Mouse (Mus musculus): ENCODE measurements around the gene Pigo. TPM values are rescaled to one million over a fixed set of nuclear protein-coding genes. Genes with fewer than 3 reads are reported as not detected.
"Not testable (repeated sequence)": the region's sequence is repeated elsewhere in the genome, so short reads cannot be mapped to it uniquely, and the experiment has no call there.

The Pigo gene
- polyA plus RNA-seq, 1 experiment from 2014 or later, result 9.5 TPM

- Histone ChIP-seq H3K27ac (ENCODE audit: low read length) (no peak within 1 kb of the TSS), H3K9me3 (ENCODE audit: low read length) (no peaks in the 10 kb centered on the region), H3K36me3 (ENCODE audit: insufficient read depth, low read length) (no peaks in the 10 kb centered on the region), H3K4me3 (ENCODE audit: low read depth, low read length) (peak within 1 kb of the TSS; percentile 88), H3K9ac (replicated peaks; ENCODE audit: low read depth) (peak within 1 kb of the TSS; percentile 59), H3K4me2 (replicated peaks; ENCODE audit: low read depth, low read length) (peak within 1 kb of the TSS; percentile 78), H3K4me1 (ENCODE audit: insufficient read depth, low read depth, low read length) (no peaks in the 10 kb centered on the region), H3K27me3 (replicated peaks; ENCODE audit: insufficient read depth, low read length) (no peaks in the 10 kb centered on the region)
- TF ChIP-seq CTCF (IDR thresholded peaks at IDR 0.05), result no peak
- TF ChIP-seq EP300 (IDR thresholded peaks at IDR 0.05), result no peak
- peak; percentile 83 for DNase-seq (ENCODE audit: low spot score)
- under 1% methylated on average over 37 of the region's 37 CpGs for WGBS
- ATAC-seq, result peak; percentile 91
Measured at GRCm38 (mm10) chr4:43010161-43011038, 15.2 kb downstream of the Pigo start, which contains the start of gene Fancg. Gene Fancg, minus strand, starts transcription at chr4:43010506.

- no peak overlapping the region for H3K4me3 ChIP-seq (ENCODE audit: low read depth, low read length)
- no peak overlapping the region for H3K4me2 ChIP-seq (replicated peaks; ENCODE audit: low read depth, low read length)
- no peaks in the 10 kb centered on the region; the same call in 1 of the 2 replicates for H3K36me3 ChIP-seq (ENCODE audit: insufficient read depth, low read length)
- no peak for TF ChIP-seq EP300 (IDR thresholded peaks at IDR 0.05)
- TF ChIP-seq CTCF (IDR thresholded peaks at IDR 0.05), result peak; percentile 69
- no peaks in the 10 kb centered on the region for H3K9me3 ChIP-seq (ENCODE audit: low read length)
- H3K27me3 ChIP-seq (replicated peaks; ENCODE audit: insufficient read depth, low read length), result no peaks in the 10 kb centered on the region
- peak; percentile 72 for DNase-seq (ENCODE audit: low spot score)
- ATAC-seq, result no peak
- H3K27ac ChIP-seq (ENCODE audit: low read length), result no peak overlapping the region
- H3K9ac ChIP-seq (replicated peaks; ENCODE audit: low read depth), result no peak overlapping the region
- WGBS, result 47% methylated on average over 2 of the region's 2 CpGs
- H3K4me1 ChIP-seq (ENCODE audit: insufficient read depth, low read depth, low read length), result no peaks in the 10 kb centered on the region
Measured at GRCm38 (mm10) chr4:43005765-43006164, 19.9 kb downstream of the Pigo start.

GRCm38 (mm10) chr4:43004951-43005350 is 20.7 kb downstream of the Pigo start:
- no peak overlapping the region for H3K4me2 ChIP-seq (replicated peaks; ENCODE audit: low read depth, low read length)
- DNase-seq (ENCODE audit: low spot score), result no peak
- no peaks in the 10 kb centered on the region for H3K9me3 ChIP-seq (ENCODE audit: low read length)
- TF ChIP-seq EP300 (IDR thresholded peaks at IDR 0.05), result no peak
- TF ChIP-seq CTCF (IDR thresholded peaks at IDR 0.05), result no peak
- H3K36me3 ChIP-seq (ENCODE audit: insufficient read depth, low read length), result no peaks in the 10 kb centered on the region; the same call in 1 of the 2 replicates
- ATAC-seq, result no peak
- H3K4me1 ChIP-seq (ENCODE audit: insufficient read depth, low read depth, low read length), result no peaks in the 10 kb centered on the region
- no peak overlapping the region for H3K9ac ChIP-seq (replicated peaks; ENCODE audit: low read depth)
- no peaks in the 10 kb centered on the region for H3K27me3 ChIP-seq (replicated peaks; ENCODE audit: insufficient read depth, low read length)
- no peak overlapping the region for H3K4me3 ChIP-seq (ENCODE audit: low read depth, low read length)
- H3K27ac ChIP-seq (ENCODE audit: low read length), result no peak overlapping the region
- WGBS, result 89% methylated on average over 3 of the region's 3 CpGs

- H3K4me3 ChIP-seq (ENCODE audit: low read depth, low read length), result no peak overlapping the region
- no peaks in the 10 kb centered on the region for H3K27me3 ChIP-seq (replicated peaks; ENCODE audit: insufficient read depth, low read length)
- no peaks in the 10 kb centered on the region; the same call in 1 of the 2 replicates for H3K36me3 ChIP-seq (ENCODE audit: insufficient read depth, low read length)
- TF ChIP-seq CTCF (IDR thresholded peaks at IDR 0.05), result no peak
- TF ChIP-seq EP300 (IDR thresholded peaks at IDR 0.05), result no peak
- H3K9me3 ChIP-seq (ENCODE audit: low read length), result no peaks in the 10 kb centered on the region
- no peak overlapping the region for H3K4me2 ChIP-seq (replicated peaks; ENCODE audit: low read depth, low read length)
- peaks cover 10% of the 10 kb centered on the region; the same call in 1 of the 2 replicates for H3K4me1 ChIP-seq (ENCODE audit: insufficient read depth, low read depth, low read length)
- DNase-seq (ENCODE audit: low spot score), result no peak
- H3K27ac ChIP-seq (ENCODE audit: low read length), result no peak overlapping the region
- no peak overlapping the region for H3K9ac ChIP-seq (replicated peaks; ENCODE audit: low read depth)
- no peak for ATAC-seq
- 75% methylated on average over 12 of the region's 12 CpGs for WGBS
Measured at GRCm38 (mm10) chr4:43002756-43003439, 22.7 kb downstream of the Pigo start.

GRCm38 (mm10) chr4:43001272-43001671 is 24.3 kb downstream of the Pigo start:
- Histone ChIP-seq H3K4me3 (ENCODE audit: low read depth, low read length) (no peak overlapping the region), H3K27me3 (replicated peaks; ENCODE audit: insufficient read depth, low read length) (no peaks in the 10 kb centered on the region), H3K4me2 (replicated peaks; ENCODE audit: low read depth, low read length) (no peak overlapping the region), H3K9ac (replicated peaks; ENCODE audit: low read depth) (no peak overlapping the region), H3K9me3 (ENCODE audit: low read length) (no peaks in the 10 kb centered on the region), H3K27ac (ENCODE audit: low read length) (no peak overlapping the region), H3K36me3 (ENCODE audit: insufficient read depth, low read length) (no peaks in the 10 kb centered on the region; the same call in 1 of the 2 replicates), H3K4me1 (ENCODE audit: insufficient read depth, low read depth, low read length) (peaks cover 13% of the 10 kb centered on the region; the same call in 1 of the 2 replicates)
- WGBS, result 82% methylated on average over 2 of the region's 2 CpGs
- no peak for DNase-seq (ENCODE audit: low spot score)
- TF ChIP-seq CTCF (IDR thresholded peaks at IDR 0.05) (no peak), EP300 (IDR thresholded peaks at IDR 0.05) (no peak)
- no peak for ATAC-seq

GRCm38 (mm10) chr4:43000141-43000986 is 25.3 kb downstream of the Pigo start, which contains the start of gene Vcp:
Gene Vcp, minus strand, starts transcription at chr4:43000507.
- 2% methylated on average over 40 of the region's 56 CpGs for WGBS
- Histone ChIP-seq H3K9ac (replicated peaks; ENCODE audit: low read depth) (peak within 1 kb of the TSS; percentile 98), H3K4me1 (ENCODE audit: insufficient read depth, low read depth, low read length) (peaks cover 13% of the 10 kb centered on the region; the same call in 1 of the 2 replicates), H3K4me3 (ENCODE audit: low read depth, low read length) (peak within 1 kb of the TSS; percentile 75), H3K27ac (ENCODE audit: low read length) (peak within 1 kb of the TSS; percentile 96), H3K4me2 (replicated peaks; ENCODE audit: low read depth, low read length) (peak within 1 kb of the TSS; percentile 75)
- DNase-seq (ENCODE audit: low spot score), result peak; percentile 100
- not testable (repeated sequence) for H3K9me3 ChIP-seq (ENCODE audit: low read length); H3K36me3 ChIP-seq (ENCODE audit: insufficient read depth, low read length); H3K27me3 ChIP-seq (replicated peaks; ENCODE audit: insufficient read depth, low read length)
- ATAC-seq, result peak; percentile 99

Measured in lung, postnatal 0 days (tissue).